Mouse (Mus musculus) forebrain, embryonic 11.5 days (tissue): ENCODE results near the gene Tmbim4. TPM values are rescaled to one million over a fixed set of nuclear protein-coding genes. Genes with fewer than 3 reads are reported as not detected.

Experiments used
- ATAC-seq: fragments of 200-750 bp; cut with Nextera tagmentation; replicated peaks from 2 replicates; pipeline ENCODE4 v1.8.0; 2017; ENCODE audit warnings: moderate TSS enrichment; ENCODE audit not compliant: low FRiP score
- DNase-seq: peaks from one replicate; pipeline ENCODE4 v3.0.0-alpha.2; 2017; ENCODE audit warnings: low spot score
- H3K27ac ChIP-seq: fragments of 300-500 bp; sonication (generic); 2 replicates; pipeline ENCODE4 v1.5.1; 2014; ENCODE audit warnings: low read depth, low read length
- H3K27me3 ChIP-seq: fragments of 300-500 bp; sonication (generic); 2 replicates; pipeline ENCODE4 v1.6.1; 2014; ENCODE audit warnings: mild to moderate bottlenecking, low read length, mixed read lengths; ENCODE audit not compliant: control insufficient read depth, insufficient read depth
- H3K36me3 ChIP-seq: fragments of 300-500 bp; sonication (generic); 2 replicates; pipeline ENCODE4 v1.6.1; 2014; ENCODE audit warnings: mild to moderate bottlenecking, low read length, moderate library complexity, mixed read lengths; ENCODE audit not compliant: control insufficient read depth, insufficient read depth
- H3K4me1 ChIP-seq: fragments of 300-500 bp; sonication (generic); replicated peaks from 2 replicates; pipeline ENCODE4 v1.6.1; 2014; ENCODE audit warnings: low read length, mixed read lengths; ENCODE audit not compliant: control insufficient read depth, insufficient read depth
- H3K4me2 ChIP-seq: fragments of 300-500 bp; sonication (generic); 2 replicates; pipeline ENCODE4 v1.6.1; 2014; ENCODE audit warnings: low read depth, mild to moderate bottlenecking, low read length, moderate library complexity, mixed read lengths; ENCODE audit not compliant: severe bottlenecking
- H3K4me3 ChIP-seq: fragments of 300-500 bp; sonication (generic); 2 replicates; pipeline ENCODE4 v1.5.1; 2014; ENCODE audit warnings: low read depth, low read length
- H3K9ac ChIP-seq: fragments of 300-500 bp; sonication (generic); 2 replicates; pipeline ENCODE4 v1.6.1; 2014; ENCODE audit warnings: low read length
- H3K9me3 ChIP-seq: fragments of 300-500 bp; sonication (generic); 2 replicates; pipeline ENCODE4 v1.6.1; 2016; ENCODE audit warnings: low read length, mixed read lengths; ENCODE audit not compliant: control insufficient read depth
- WGBS: fragments of 180-500 bp; shearing (Covaris S2); extraction: QIAGEN DNeasy Blood & Tissue Kit; methylation state at CpG from one replicate; pipeline ENCODE4 v1.1.7; 2014; 5-methylcytosine and 5-hydroxymethylcytosine counted together
- polyA plus RNA-seq: library from polyadenylated mRNA; unstranded; fragments of >200 nt; fragmentation: Nextera tagmentation; extraction: Ambion mirVana; gene quantifications from 2 replicates; pipeline ENCODE4 v1.2.1, GENCODE M21; 2014

Tmbim4 gene
- polyA plus RNA-seq, 1 experiment from 2014 or later, result 74.0 TPM

- ATAC-seq, result no peak
- H3K4me3 ChIP-seq, result no peak overlapping the region
- H3K27me3 ChIP-seq, result no peaks in the 10 kb centered on the region
- no peak overlapping the region for H3K9ac ChIP-seq
- peaks cover 3% of the 10 kb centered on the region; the same call in 1 of the 2 replicates for H3K4me1 ChIP-seq
- no peak overlapping the region for H3K4me2 ChIP-seq
- no peak overlapping the region for H3K27ac ChIP-seq
- H3K36me3 ChIP-seq, result no peaks in the 10 kb centered on the region
- WGBS, result 88% methylated on average over 5 of the region's 5 CpGs
- DNase-seq, result no peak
- no peaks in the 10 kb centered on the region for H3K9me3 ChIP-seq
These were observed 44.3 kb downstream of the Tmbim4 start for GRCm38 (mm10) chr10:120245681-120246080.

DNA sequence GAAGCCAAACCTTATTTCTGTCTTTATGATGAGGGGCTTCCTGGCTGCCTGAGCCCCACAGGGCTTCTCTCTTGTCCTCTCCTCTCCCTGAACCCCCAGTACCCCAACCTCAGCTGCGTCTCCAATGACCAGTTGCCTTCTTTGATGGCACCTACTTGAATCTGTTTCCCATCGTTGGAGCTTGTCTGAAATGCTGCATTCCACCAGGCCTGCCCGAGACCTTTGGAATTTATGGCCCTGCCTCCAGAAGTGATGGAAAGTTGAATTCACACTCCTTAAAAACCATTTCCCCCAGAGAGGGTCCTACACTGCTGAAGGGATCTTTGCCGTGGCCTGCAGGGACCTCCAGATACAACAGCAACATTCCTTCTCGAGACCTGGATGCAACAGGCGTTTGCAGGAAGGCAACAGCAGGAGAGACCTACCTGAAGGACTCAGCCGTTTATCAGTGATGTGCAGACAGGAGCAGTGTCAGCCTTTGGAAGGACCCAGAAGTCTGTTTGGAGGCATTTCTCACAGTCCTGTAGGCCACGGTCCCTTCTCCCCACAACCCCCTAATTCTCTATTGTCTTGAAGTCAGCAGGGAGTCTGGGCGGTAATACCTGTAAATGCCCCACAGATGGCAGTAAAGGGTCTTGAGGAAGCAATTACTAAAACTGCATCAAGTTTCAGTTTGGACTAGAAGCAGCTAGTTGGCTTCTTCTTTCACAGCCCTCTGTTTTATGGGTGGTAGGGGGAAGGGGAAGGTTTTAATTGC, 45.8 kb downstream of the Tmbim4 start:
- no peak overlapping the region for H3K4me3 ChIP-seq
- ATAC-seq (no peak), DNase-seq (peak; percentile 68)
- 48% methylated on average over 9 of the region's 9 CpGs for WGBS
- H3K27me3 ChIP-seq, result no peaks in the 10 kb centered on the region
- H3K4me2 ChIP-seq, result no peak overlapping the region
- no peak overlapping the region for H3K27ac ChIP-seq
- H3K9ac ChIP-seq, result no peak overlapping the region
- H3K4me1 ChIP-seq, result peaks cover 3% of the 10 kb centered on the region; the same call in 1 of the 2 replicates
- no peaks in the 10 kb centered on the region for H3K9me3 ChIP-seq
- H3K36me3 ChIP-seq, result no peaks in the 10 kb centered on the region

DNA sequence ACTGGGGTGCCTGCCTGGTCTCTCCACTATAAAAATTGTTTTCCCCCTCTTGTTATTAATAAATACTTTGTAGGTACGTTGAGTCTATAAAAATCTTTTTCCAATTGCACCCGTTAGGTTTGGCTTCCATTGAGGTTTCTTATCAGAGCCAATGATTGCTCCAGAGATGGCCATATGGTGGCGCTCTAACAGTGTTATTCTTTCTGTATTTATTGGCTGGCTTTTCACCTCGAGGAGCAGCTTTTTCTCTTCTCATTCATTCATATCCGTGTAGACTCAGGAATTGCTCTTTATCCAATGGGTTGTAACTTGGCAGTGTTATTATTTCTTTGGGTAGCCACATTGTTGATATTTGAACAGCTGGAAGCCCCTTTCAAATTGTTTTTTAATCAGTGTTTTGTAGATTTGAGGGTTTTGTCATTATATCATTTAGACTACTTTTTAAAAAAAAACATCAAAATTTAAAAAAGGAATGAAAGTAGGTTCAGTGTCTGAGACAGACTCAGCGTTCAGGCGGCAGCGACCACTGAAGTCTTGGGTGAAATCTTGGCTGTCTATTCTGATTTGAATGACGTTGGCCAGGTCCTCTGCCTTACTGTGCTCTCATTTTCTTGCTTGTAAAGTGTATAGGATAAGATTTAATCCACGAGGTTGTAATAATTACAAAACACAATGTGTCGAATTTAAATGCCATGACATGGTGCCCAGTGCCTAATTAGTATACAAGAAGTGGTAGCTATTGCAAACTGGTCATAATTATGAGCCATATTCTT, 49.7 kb downstream of the Tmbim4 start:
- no peaks in the 10 kb centered on the region for H3K36me3 ChIP-seq
- H3K27ac ChIP-seq, result no peak overlapping the region
- no peak overlapping the region for H3K4me3 ChIP-seq
- ATAC-seq (no peak), DNase-seq (no peak)
- H3K4me2 ChIP-seq, result no peak overlapping the region
- H3K27me3 ChIP-seq, result no peaks in the 10 kb centered on the region
- no peak overlapping the region for H3K9ac ChIP-seq
- WGBS, result 66% methylated on average over 11 of the region's 11 CpGs
- no peaks in the 10 kb centered on the region for H3K9me3 ChIP-seq
- H3K4me1 ChIP-seq, result peaks cover 3% of the 10 kb centered on the region; the same call in 1 of the 2 replicates

DNA sequence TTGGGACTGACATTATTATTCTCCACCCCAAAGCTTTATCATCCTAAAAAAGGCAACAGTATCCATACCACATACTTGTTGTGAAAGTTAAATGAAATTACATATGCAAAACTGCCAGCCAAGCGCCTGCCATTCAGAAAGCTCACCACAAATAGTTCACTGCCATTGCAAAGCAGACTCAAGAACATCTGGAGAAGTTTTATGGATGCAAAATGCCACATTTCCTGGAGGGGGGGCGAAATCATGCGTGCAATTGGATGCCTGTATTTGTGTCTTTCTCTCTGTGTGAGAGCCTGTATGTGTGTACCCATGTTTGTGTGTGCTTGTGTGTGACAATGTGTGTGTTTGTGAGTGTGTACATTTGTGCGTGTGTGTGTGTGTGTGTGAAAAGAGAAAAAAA, 50.4 kb downstream of the Tmbim4 start:
- Histone ChIP-seq H3K27ac (no peak overlapping the region), H3K4me2 (no peak overlapping the region), H3K4me3 (no peak overlapping the region), H3K9ac (no peak overlapping the region), H3K27me3 (no peaks in the 10 kb centered on the region), H3K36me3 (no peaks in the 10 kb centered on the region), H3K4me1 (peaks cover 3% of the 10 kb centered on the region; the same call in 1 of the 2 replicates), H3K9me3 (no peaks in the 10 kb centered on the region)
- ATAC-seq, result no peak
- 90% methylated on average over 4 of the region's 4 CpGs for WGBS
- DNase-seq, result no peak

- no peak for ATAC-seq
- Histone ChIP-seq H3K9ac (no peak overlapping the region), H3K9me3 (no peaks in the 10 kb centered on the region), H3K4me2 (no peak overlapping the region), H3K4me1 (no peaks in the 10 kb centered on the region), H3K27me3 (no peaks in the 10 kb centered on the region), H3K27ac (no peak overlapping the region), H3K36me3 (no peaks in the 10 kb centered on the region), H3K4me3 (no peak overlapping the region)
- WGBS, result 51% methylated on average over 8 of the region's 8 CpGs
- DNase-seq, result no peak
These were observed 51.4 kb downstream of the Tmbim4 start for GRCm38 (mm10) chr10:120252800-120253199.

DNA sequence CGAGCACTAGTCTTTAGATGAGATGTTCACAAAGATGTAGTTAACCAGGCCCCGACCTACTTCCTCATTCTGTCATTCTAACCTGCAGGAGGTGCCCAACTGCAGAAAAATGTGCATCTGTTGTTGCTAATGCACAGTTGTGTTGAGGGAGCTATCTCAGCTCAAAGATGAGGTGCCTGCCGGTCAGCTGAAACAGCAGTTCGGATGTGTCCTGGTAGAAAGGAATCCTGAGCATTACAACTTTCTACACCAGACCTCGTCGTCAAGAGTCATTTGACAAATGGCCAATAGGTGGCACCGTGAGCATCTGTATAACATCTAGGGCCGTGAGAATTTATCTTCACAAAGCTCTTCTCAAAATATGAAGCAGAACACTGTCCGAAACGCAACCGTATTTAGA, 55.8 kb downstream of the Tmbim4 start:
- Histone ChIP-seq H3K9ac (no peak overlapping the region), H3K4me1 (no peaks in the 10 kb centered on the region), H3K4me2 (no peak overlapping the region), H3K4me3 (no peak overlapping the region), H3K27ac (no peak overlapping the region), H3K27me3 (no peaks in the 10 kb centered on the region), H3K9me3 (no peaks in the 10 kb centered on the region), H3K36me3 (no peaks in the 10 kb centered on the region)
- 41% methylated on average over 11 of the region's 11 CpGs for WGBS
- ATAC-seq, result no peak
- DNase-seq, result peak; percentile 72

DNA sequence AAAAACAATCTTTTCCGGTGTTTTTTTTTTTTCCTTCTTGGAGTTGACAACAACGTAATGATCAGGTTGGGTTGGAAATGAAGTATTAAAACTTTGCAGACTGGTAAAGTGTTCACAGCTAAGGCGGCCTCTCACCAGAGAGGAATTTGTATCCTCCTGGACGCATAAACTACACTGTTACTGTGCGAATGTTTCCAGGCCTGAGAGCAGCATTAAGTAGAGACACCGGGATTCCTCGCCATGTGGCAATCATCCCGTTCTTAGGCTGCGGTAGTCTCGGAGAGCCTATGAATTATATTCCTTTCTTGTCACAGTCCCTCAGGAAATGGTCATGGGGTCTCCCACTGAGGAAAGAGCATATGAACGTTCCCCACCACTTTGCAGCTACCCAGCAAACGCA, 66.4 kb downstream of the Tmbim4 start:
- H3K4me2 ChIP-seq, result no peak overlapping the region
- no peaks in the 10 kb centered on the region for H3K36me3 ChIP-seq
- H3K9ac ChIP-seq, result no peak overlapping the region
- H3K4me1 ChIP-seq, result peaks cover 11% of the 10 kb centered on the region
- H3K27ac ChIP-seq, result no peak overlapping the region
- no peak overlapping the region for H3K4me3 ChIP-seq
- H3K27me3 ChIP-seq, result no peaks in the 10 kb centered on the region
- ATAC-seq (no peak), DNase-seq (no peak)
- H3K9me3 ChIP-seq, result no peaks in the 10 kb centered on the region
- 87% methylated on average over 12 of the region's 12 CpGs for WGBS

GRCm38 (mm10) chr10:120269946-120270345, 68.6 kb downstream of the Tmbim4 start:
- no peak for DNase-seq
- whole genome bisulfite sequencing, result 98% methylated on average over 13 of the region's 13 CpGs
- Histone ChIP-seq H3K36me3 (no peaks in the 10 kb centered on the region), H3K4me3 (no peak overlapping the region), H3K9ac (no peak overlapping the region), H3K27me3 (no peaks in the 10 kb centered on the region), H3K9me3 (no peaks in the 10 kb centered on the region), H3K4me2 (no peak overlapping the region), H3K27ac (no peak overlapping the region), H3K4me1 (peaks cover 11% of the 10 kb centered on the region)
- no peak for ATAC-seq
